Mouse (Mus musculus) intestine, embryonic 16.5 days (tissue): Measurements from ENCODE around the gene Olfr94. TPM values are rescaled to one million over a fixed set of nuclear protein-coding genes. Genes with fewer than 3 reads are reported as not detected.

Experiments
- ATAC-seq: fragments of 200-750 bp; cut with Nextera tagmentation; 2 replicates; pipeline ENCODE4 v1.8.0; 2017; ENCODE audit warnings: moderate TSS enrichment, moderate library complexity
- H3K27ac ChIP-seq: fragments of 300-500 bp; sonication (generic); 2 replicates; pipeline ENCODE4 v1.5.1; 2014; ENCODE audit warnings: mild to moderate bottlenecking, low read length
- H3K27me3 ChIP-seq: fragments of 300-500 bp; sonication (generic); replicated peaks from 2 replicates; pipeline ENCODE4 v1.6.1; 2014; ENCODE audit warnings: low read length, control low read depth, mixed read lengths; ENCODE audit not compliant: control insufficient read depth, insufficient read depth
- H3K36me3 ChIP-seq: fragments of 300-500 bp; sonication (generic); 2 replicates; pipeline ENCODE4 v1.6.1; 2014; ENCODE audit warnings: low read length, control low read depth; ENCODE audit not compliant: control insufficient read depth, insufficient read depth
- H3K4me1 ChIP-seq: fragments of 300-500 bp; sonication (generic); 2 replicates; pipeline ENCODE4 v1.6.1; 2014; ENCODE audit warnings: low read length, control low read depth, mixed read lengths; ENCODE audit not compliant: control insufficient read depth, insufficient read depth
- H3K4me2 ChIP-seq: fragments of 300-500 bp; sonication (generic); 2 replicates; pipeline ENCODE4 v1.6.1; 2014; ENCODE audit warnings: low read depth, low read length, control low read depth
- H3K4me3 ChIP-seq: fragments of 300-500 bp; sonication (generic); 2 replicates; pipeline ENCODE4 v1.5.1; 2014; ENCODE audit warnings: mild to moderate bottlenecking, low read length
- H3K9ac ChIP-seq: fragments of 300-500 bp; sonication (generic); 2 replicates; pipeline ENCODE4 v1.6.1; 2014; ENCODE audit warnings: low read depth, low read length
- H3K9me3 ChIP-seq: fragments of 300-500 bp; sonication (generic); 2 replicates; pipeline ENCODE4 v1.6.1; 2016; ENCODE audit warnings: low read length, control low read depth; ENCODE audit not compliant: control insufficient read depth
- WGBS: fragments of 180-500 bp; shearing (Covaris S2); extraction: QIAGEN DNeasy Blood & Tissue Kit; methylation state at CpG from one replicate; pipeline ENCODE4 v1.1.7; 2014; 5-methylcytosine and 5-hydroxymethylcytosine counted together
- polyA plus RNA-seq: library from polyadenylated mRNA; unstranded; fragments of >200 nt; fragmentation: Nextera tagmentation; extraction: Ambion mirVana; gene quantifications from 2 replicates; pipeline ENCODE4 v1.2.1, GENCODE M21; 2015

The Olfr94 gene
- polyA plus RNA-seq, 1 experiment from 2014 or later = not detected

- Histone ChIP-seq H3K4me2 (peak overlapping the region; percentile 52), H3K4me3 (peak overlapping the region; percentile 31)
- 17% methylated on average over 40 of the region's 40 CpGs for WGBS
These were observed 10.3 kb upstream of the Olfr94 start for GRCm38 (mm10) chr17:37210884-37211768.

GRCm38 (mm10) chr17:37203917-37204236 is 3.1 kb upstream of the Olfr94 start:
- H3K4me2 ChIP-seq = no peak overlapping the region
- no peak overlapping the region for H3K9ac ChIP-seq
- H3K9me3 ChIP-seq = no peaks in the 10 kb centered on the region
- no peaks in the 10 kb centered on the region for H3K36me3 ChIP-seq
- no peak overlapping the region for H3K27ac ChIP-seq
- 37% methylated on average over 3 of the region's 3 CpGs for WGBS
- no peaks in the 10 kb centered on the region for H3K4me1 ChIP-seq
- ATAC-seq = no peak
- H3K27me3 ChIP-seq = no peaks in the 10 kb centered on the region
- H3K4me3 ChIP-seq = no peak overlapping the region

More at GRCm38 (mm10) chr17:37210884-37211768, 10.3 kb upstream of the Olfr94 start:
- no peaks in the 10 kb centered on the region for H3K4me1 ChIP-seq
- H3K9ac ChIP-seq = 0 out of 2 replicates have a peak overlapping the region, but pooled peaks have one; percentile 49
- no peaks in the 10 kb centered on the region for H3K9me3 ChIP-seq
- H3K36me3 ChIP-seq = no peaks in the 10 kb centered on the region
- no peak overlapping the region for H3K27ac ChIP-seq
- ATAC-seq = no peak
- peaks cover 12% of the 10 kb centered on the region; the same call in 1 of the 2 replicates for H3K27me3 ChIP-seq

GRCm38 (mm10) chr17:37203206-37203916 is 2.6 kb upstream of the Olfr94 start:
- H3K27ac ChIP-seq = no peak overlapping the region
- no peak overlapping the region for H3K4me3 ChIP-seq
- no peak overlapping the region for H3K9ac ChIP-seq
- H3K9me3 ChIP-seq = no peaks in the 10 kb centered on the region
- no peak overlapping the region for H3K4me2 ChIP-seq
- H3K36me3 ChIP-seq = no peaks in the 10 kb centered on the region
- ATAC-seq = peak; percentile 84
- no peaks in the 10 kb centered on the region for H3K4me1 ChIP-seq
- under 1% methylated on average over 4 of the region's 4 CpGs for WGBS
- H3K27me3 ChIP-seq = no peaks in the 10 kb centered on the region

GRCm38 (mm10) chr17:37196845-37197724 is 3.7 kb downstream of the Olfr94 start:
- Histone ChIP-seq H3K9me3 (no peaks in the 10 kb centered on the region), H3K4me1 (peaks cover 8% of the 10 kb centered on the region), H3K9ac (peak overlapping the region; percentile 60), H3K27ac (no peak overlapping the region), H3K4me2 (peak overlapping the region; percentile 93), H3K36me3 (no peaks in the 10 kb centered on the region), H3K4me3 (peak overlapping the region; percentile 60), H3K27me3 (peaks cover 24% of the 10 kb centered on the region)
- 1% methylated on average over 77 of the region's 77 CpGs for WGBS
- ATAC-seq = peak; percentile 88

- peaks cover 24% of the 10 kb centered on the region for H3K27me3 ChIP-seq
- H3K27ac ChIP-seq = no peak overlapping the region
- H3K4me3 ChIP-seq = no peak overlapping the region
- H3K9me3 ChIP-seq = no peaks in the 10 kb centered on the region
- ATAC-seq = no peak
- WGBS = 84% methylated on average over 5 of the region's 5 CpGs
- H3K4me1 ChIP-seq = peaks cover 8% of the 10 kb centered on the region
- H3K36me3 ChIP-seq = no peaks in the 10 kb centered on the region
- no peak overlapping the region for H3K4me2 ChIP-seq
- H3K9ac ChIP-seq = no peak overlapping the region
These were observed 6.0 kb downstream of the Olfr94 start for GRCm38 (mm10) chr17:37194782-37195181.

GRCm38 (mm10) chr17:37193656-37194055 is 7.1 kb downstream of the Olfr94 start, which contains the start of gene Ubd:
Ubd (plus strand) TSS chr17:37193892.
- ATAC-seq = no peak
- no peaks in the 10 kb centered on the region for H3K36me3 ChIP-seq
- 89% methylated on average over 2 of the region's 2 CpGs for WGBS

GRCm38 (mm10) chr17:37193032-37193431 is 7.8 kb downstream of the Olfr94 start:
- Histone ChIP-seq H3K27ac (no peak overlapping the region), H3K4me3 (no peak overlapping the region), H3K36me3 (no peaks in the 10 kb centered on the region), H3K4me1 (peaks cover 8% of the 10 kb centered on the region), H3K9ac (no peak overlapping the region), H3K27me3 (peaks cover 22% of the 10 kb centered on the region), H3K4me2 (no peak overlapping the region), H3K9me3 (no peaks in the 10 kb centered on the region)
- no peak for ATAC-seq

More at GRCm38 (mm10) chr17:37193656-37194055, 7.1 kb downstream of the Olfr94 start, which contains the start of gene Ubd:
- no peak within 1 kb of the TSS for H3K9ac ChIP-seq
- no peaks in the 10 kb centered on the region for H3K9me3 ChIP-seq
- H3K4me2 ChIP-seq = no peak within 1 kb of the TSS
- no peak within 1 kb of the TSS for H3K4me3 ChIP-seq
- H3K27me3 ChIP-seq = peaks cover 24% of the 10 kb centered on the region
- peaks cover 8% of the 10 kb centered on the region for H3K4me1 ChIP-seq
- no peak within 1 kb of the TSS for H3K27ac ChIP-seq

GRCm38 (mm10) chr17:37190711-37191110 is 10.1 kb downstream of the Olfr94 start:
- no peaks in the 10 kb centered on the region for H3K4me1 ChIP-seq
- WGBS = 41% methylated on average over 2 of the region's 2 CpGs

More at GRCm38 (mm10) chr17:37190711-37191110, 10.1 kb downstream of the Olfr94 start:
- H3K9me3 ChIP-seq = no peaks in the 10 kb centered on the region
- ATAC-seq = no peak
- H3K36me3 ChIP-seq = no peaks in the 10 kb centered on the region
- no peak overlapping the region for H3K27ac ChIP-seq
- peaks cover 3% of the 10 kb centered on the region; the same call in 1 of the 2 replicates for H3K27me3 ChIP-seq
- no peak overlapping the region for H3K4me2 ChIP-seq
- no peak overlapping the region for H3K9ac ChIP-seq
- no peak overlapping the region for H3K4me3 ChIP-seq
